Mouse (Mus musculus) testis, adult 2 months (tissue): ENCODE measurements around the gene Rpl27a.

Experiments used
- CTCF ChIP-seq: fragments of 200-500 bp; IDR thresholded peaks from 2 replicates; pipeline ENCODE4 v1.5.1; 2012; ENCODE audit warnings: low read depth, mild to moderate bottlenecking, inconsistent platforms, low read length, moderate library complexity; ENCODE audit not compliant: control insufficient read depth, insufficient read depth, insufficient replicate concordance
- POLR2A ChIP-seq: fragments of 200-500 bp; IDR thresholded peaks from 2 replicates; pipeline ENCODE4 v1.6.1; 2012; ENCODE audit warnings: low read depth, mild to moderate bottlenecking, inconsistent platforms, low read length, moderate library complexity; ENCODE audit not compliant: control insufficient read depth

DNA sequence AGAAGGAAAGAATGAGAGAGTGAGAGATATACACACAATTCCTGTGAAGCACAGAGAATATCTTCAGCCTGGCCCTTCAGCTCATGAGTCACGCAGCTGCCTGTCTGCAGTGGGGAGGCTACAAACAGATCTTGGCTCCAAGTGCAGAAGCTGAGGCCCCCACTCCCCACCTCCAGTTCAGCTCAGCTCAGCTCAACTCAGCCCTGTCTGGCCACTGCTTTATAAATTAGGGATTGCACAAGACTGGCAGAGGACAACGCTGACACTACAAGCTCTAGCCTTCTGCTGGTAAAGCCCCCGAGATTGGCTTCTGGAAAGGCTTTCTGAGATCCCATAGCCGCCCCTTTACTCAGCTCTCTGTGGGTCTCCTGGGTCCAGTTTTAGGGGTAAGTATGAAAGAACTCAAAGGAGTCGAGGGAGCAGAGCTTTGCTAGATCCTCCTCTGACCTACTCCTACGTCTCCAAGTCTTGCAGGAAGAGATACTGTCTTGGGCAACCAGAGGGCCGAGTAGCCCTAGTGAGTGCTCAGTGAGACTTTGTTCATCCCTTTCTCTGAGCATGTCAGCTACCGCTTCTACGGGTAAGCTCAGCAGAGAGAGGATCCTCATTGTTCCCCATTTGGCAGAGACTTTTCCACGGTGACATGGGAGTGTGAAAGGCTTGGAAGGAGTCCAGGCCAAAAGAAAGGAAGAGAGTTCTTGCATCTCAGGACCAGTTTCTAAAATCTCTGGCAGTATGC is 26.5 kb downstream of the Rpl27a start:
- TF ChIP-seq POLR2A = no peak
- TF ChIP-seq CTCF = no peak
